Mouse (Mus musculus): ENCODE measurements around the gene Epdr1.
"Not testable (repeated sequence)": the region's sequence is repeated elsewhere in the genome, so short reads cannot be mapped to it uniquely, and the experiment has no call there.

The Epdr1 gene

DNA sequence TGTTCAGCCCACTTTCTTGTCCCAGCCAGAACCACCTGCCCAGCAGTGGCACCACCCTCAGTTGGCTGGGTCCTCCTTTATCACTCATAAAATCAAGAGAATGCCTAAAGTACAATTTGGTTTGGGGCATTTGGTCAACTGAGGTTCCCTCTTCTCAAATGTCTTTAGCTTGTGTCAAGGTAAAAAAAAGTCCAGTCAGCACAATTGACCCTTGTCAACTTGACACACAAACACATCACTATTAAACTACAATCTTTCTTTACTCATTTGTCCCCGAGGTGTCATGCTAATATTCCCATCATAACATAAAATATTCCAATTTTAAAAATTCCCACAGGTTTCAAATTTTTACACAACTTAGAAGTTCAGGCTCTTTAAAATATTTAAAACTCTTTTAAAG lies 5.4 kb downstream of the Epdr1 start:
- POLR2A ChIA-PET = interaction anchor here in 1 of 4 experiments (2.3 to 2.4 kb wide), 2 partner anchors 9 to 17 kb away, joined by 5 to 12 read pairs; partner anchors contain the start of gene Sfrp4
- CTCF ChIA-PET = no interaction called here

DNA sequence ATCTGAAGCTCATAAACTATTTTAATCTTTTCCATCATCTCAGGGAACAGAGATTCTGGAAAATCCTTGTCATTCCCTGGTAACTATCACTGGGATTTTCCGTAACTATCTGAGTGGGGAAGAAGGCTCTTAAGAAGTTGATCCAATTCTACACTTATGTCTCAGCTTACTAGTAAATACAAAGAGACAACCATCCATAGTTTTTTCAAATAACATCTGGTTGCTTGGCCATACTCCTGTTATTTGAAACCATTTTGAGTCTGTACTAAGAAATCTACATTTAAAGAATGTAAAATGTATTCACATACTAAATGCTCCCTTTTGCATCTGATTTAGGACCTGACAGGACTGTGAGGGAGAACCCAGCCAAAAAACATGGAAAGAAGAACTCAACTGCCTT lies 6.3 kb downstream of the Epdr1 start:
- CTCF ChIA-PET = no interaction called here
- POLR2A ChIA-PET = interaction anchor here in 2 of 4 experiments (1.4 to 2.4 kb wide), 3 partner anchors 9 to 16 kb away, joined by 4 to 12 read pairs (median 5); partner anchors contain the start of gene Sfrp4 (in 2 of the 2)

- ChIA-PET POLR2A (interaction anchor here in 3 of 4 experiments (0.6 to 2.4 kb wide), 4 partner anchors 10 to 165 kb away, joined by 4 to 12 read pairs (median 6); partner anchors contain the start of gene Sfrp4 (in 2 of the 3)), CTCF (no interaction called here)
Measured at GRCm38 (mm10) chr13:19612963-19613362, 6.8 kb downstream of the Epdr1 start.

DNA sequence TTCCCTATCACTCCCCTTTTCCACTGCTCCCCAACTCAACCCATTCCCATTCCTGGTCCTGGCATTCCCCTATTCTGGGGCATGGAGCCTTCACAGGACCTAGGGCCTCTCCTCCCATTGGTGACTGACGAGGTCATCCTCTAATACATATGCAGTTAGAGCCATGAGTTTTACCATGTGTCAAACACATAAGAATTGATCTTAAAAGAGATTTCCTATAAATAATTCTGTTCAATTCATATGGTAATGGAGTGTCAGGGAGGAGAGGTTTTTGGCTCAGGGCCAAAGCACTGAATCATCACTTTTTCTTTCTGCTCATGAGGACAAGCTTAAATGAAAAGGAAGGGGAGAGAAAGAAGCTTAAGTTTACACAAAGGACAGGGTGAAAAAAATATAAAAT lies 7.4 kb downstream of the Epdr1 start:
- ChIA-PET POLR2A (interaction anchor here in 3 of 4 experiments (0.6 to 2.4 kb wide), 4 partner anchors 10 to 164 kb away, joined by 4 to 12 read pairs (median 6); partner anchors contain the start of gene Sfrp4 (in 2 of the 3)), CTCF (no interaction called here)

GRCm38 (mm10) chr13:19608120-19608519 lies 11.6 kb downstream of the Epdr1 start:
- CTCF ChIA-PET = no interaction called here
- POLR2A ChIA-PET = no interaction called here

GRCm38 (mm10) chr13:19604916-19605315 lies 14.8 kb downstream of the Epdr1 start:
- POLR2A ChIA-PET = interaction anchor here in 1 of 4 experiments (1.0 kb wide), 1 partner anchor 210 kb away, joined by 3 read pairs; the partner anchor contains the start of gene Stard3nl

GRCm38 (mm10) chr13:19603719-19604118 lies 16.0 kb downstream of the Epdr1 start:
- POLR2A ChIA-PET = interaction anchor here in 1 of 4 experiments (0.6 kb wide), 1 partner anchor 60 kb away, joined by 6 read pairs; no protein-coding TSS in a partner anchor
- CTCF ChIA-PET = no interaction called here

More at GRCm38 (mm10) chr13:19604916-19605315, 14.8 kb downstream of the Epdr1 start:
- CTCF ChIA-PET = no interaction called here

DNA sequence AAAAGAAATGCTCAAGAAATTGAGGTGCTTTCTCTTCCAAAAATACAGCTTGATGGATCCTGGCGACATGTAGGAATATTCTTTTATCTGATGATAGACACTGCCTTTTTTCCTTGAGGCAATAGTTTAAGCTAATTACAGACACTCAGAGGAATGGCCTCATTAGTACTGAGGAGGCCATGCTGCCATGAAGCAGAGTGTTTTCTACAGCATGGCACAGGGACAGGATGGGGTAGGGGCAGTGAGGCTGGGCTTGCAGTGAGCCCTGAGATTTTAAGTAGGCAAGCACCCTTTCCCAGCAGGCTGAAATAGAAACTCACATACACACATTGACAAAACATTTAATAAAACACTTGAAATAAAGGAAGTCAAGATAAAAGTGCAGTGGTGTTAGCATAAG lies 17.2 kb downstream of the Epdr1 start:
- POLR2A ChIA-PET = no interaction called here
- CTCF ChIA-PET = interaction anchor here in 1 of 4 experiments (0.9 kb wide), 1 partner anchor 237 kb away, joined by 3 read pairs; no protein-coding TSS in a partner anchor

GRCm38 (mm10) chr13:19599242-19599641 lies 20.5 kb downstream of the Epdr1 start:
- CTCF ChIA-PET = no interaction called here
- POLR2A ChIA-PET = no interaction called here

- POLR2A ChIA-PET = no interaction called here
- CTCF ChIA-PET = no interaction called here
Measured at GRCm38 (mm10) chr13:19595141-19595540, 24.6 kb downstream of the Epdr1 start.

GRCm38 (mm10) chr13:19590996-19591759 lies 28.5 kb downstream of the Epdr1 start:
- ChIA-PET CTCF (no interaction called here), POLR2A (no interaction called here)

DNA sequence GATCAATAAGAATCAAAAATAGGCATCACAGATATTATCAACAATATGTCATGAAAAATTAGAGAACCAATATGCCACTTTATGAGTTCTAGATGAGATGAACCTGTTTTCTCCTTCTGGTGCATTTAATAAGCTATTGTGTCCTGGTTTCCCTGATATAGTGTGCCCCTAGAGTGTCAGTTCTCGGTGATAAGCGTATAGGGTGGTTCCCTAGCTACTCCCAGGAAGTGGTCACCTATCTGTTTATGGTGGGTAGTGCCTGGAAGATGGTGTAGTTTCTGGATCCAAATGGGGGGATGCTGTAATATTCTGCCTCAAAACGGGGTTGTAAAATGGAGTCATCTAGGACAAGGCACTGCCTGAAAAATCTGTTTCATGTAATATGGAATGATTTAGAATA lies 43.8 kb downstream of the Epdr1 start:
- ChIA-PET POLR2A (no interaction called here), CTCF (no interaction called here)

DNA sequence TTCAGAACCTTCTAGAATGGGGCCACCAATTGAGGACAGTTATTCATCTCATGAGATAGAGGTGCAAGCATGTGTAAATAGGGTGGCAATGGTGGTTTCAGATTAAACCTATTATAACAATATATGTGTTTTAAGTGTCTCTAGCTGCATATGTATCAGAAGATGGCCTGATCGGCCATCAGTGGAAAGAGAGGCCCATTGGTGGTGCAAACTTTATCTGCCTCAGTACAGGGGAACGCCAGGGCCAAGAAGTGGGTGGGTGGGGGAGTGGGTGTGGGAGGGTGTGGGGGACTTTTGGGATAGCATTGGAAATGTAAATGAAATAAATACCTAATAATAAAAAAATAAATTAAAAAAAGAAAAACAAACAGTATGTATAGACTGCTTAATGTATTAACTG lies 45.0 kb downstream of the Epdr1 start:
- POLR2A ChIA-PET = interaction anchor here in 1 of 4 experiments (0.6 kb wide), 1 partner anchor 442 kb away, joined by 7 read pairs; no protein-coding TSS in a partner anchor
- CTCF ChIA-PET = not testable (repeated sequence)

DNA sequence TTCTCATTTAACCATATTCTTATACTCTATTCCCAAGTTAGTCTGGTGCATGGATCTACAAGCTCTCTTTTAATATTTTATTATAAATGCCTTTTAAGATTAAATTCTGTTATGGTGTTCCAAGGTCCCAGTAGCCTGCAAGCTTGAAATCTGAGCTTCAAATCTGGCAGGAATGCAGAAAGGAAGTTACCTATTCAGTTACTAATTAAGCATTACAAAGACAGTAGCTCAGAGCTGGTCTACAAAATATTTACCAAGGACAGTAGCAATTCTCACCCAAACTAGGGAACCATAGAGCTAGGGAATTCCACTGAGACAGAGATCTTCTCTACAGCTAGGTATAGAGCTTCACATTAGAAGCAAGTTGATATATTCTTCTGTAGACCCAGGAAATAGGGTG lies 49.6 kb downstream of the Epdr1 start:
- CTCF ChIA-PET = not testable (repeated sequence)
- POLR2A ChIA-PET = interaction anchor here in 1 of 4 experiments (1.1 kb wide), 1 partner anchor 49 kb away, joined by 3 read pairs; the partner anchor contains the start of gene Epdr1

GRCm38 (mm10) chr13:19562510-19562909 lies 57.2 kb downstream of the Epdr1 start:
- CTCF ChIA-PET = no interaction called here
- POLR2A ChIA-PET = interaction anchor here in 1 of 4 experiments (0.5 kb wide), 1 partner anchor 71 kb away, joined by 11 read pairs; no protein-coding TSS in a partner anchor

- CTCF ChIA-PET = no interaction called here
- POLR2A ChIA-PET = interaction anchor here in 1 of 4 experiments (1.2 kb wide), 1 partner anchor 25 kb away, joined by 3 read pairs; no protein-coding TSS in a partner anchor
Measured at GRCm38 (mm10) chr13:19555391-19555790, 64.3 kb downstream of the Epdr1 start.
